Mouse (Mus musculus) olfactory bulb, adult 2 months (tissue): ENCODE measurements around the gene Shroom3.

Experiments used
- CTCF ChIP-seq: fragments of 200-500 bp; IDR thresholded peaks from 2 replicates; pipeline ENCODE4 v1.5.1; 2012; ENCODE audit warnings: low read depth, mild to moderate bottlenecking, low read length, moderate library complexity; ENCODE audit not compliant: insufficient read depth
- POLR2A ChIP-seq: fragments of 200-500 bp; IDR thresholded peaks from 2 replicates; pipeline ENCODE4 v1.6.1; 2012; ENCODE audit warnings: mild to moderate bottlenecking, low read depth, low read length, moderate library complexity; ENCODE audit not compliant: insufficient read depth

- TF ChIP-seq CTCF = no peak
- no peak for TF ChIP-seq POLR2A
Measured at GRCm38 (mm10) chr5:92834513-92834912, 151.3 kb downstream of the Shroom3 start.
